Mouse (Mus musculus) forebrain, embryonic 11.5 days (tissue): ENCODE data around the gene Nt5dc3. TPM values are rescaled to one million over a fixed set of nuclear protein-coding genes. Genes with fewer than 3 reads are reported as not detected.
A peak's percentile ranks its signal among the peaks of the same experiment; 100 is the strongest.

Experiments used
- ATAC-seq: fragments of 200-750 bp; cut with Nextera tagmentation; replicated peaks from 2 replicates; pipeline ENCODE4 v1.8.0; 2017; ENCODE audit warnings: moderate TSS enrichment; ENCODE audit not compliant: low FRiP score
- DNase-seq: peaks from one replicate; pipeline ENCODE4 v3.0.0-alpha.2; 2017; ENCODE audit warnings: low spot score
- H3K27ac ChIP-seq: fragments of 300-500 bp; sonication (generic); 2 replicates; pipeline ENCODE4 v1.5.1; 2014; ENCODE audit warnings: low read depth, low read length
- H3K27me3 ChIP-seq: fragments of 300-500 bp; sonication (generic); 2 replicates; pipeline ENCODE4 v1.6.1; 2014; ENCODE audit warnings: mild to moderate bottlenecking, low read length, mixed read lengths; ENCODE audit not compliant: control insufficient read depth, insufficient read depth
- H3K36me3 ChIP-seq: fragments of 300-500 bp; sonication (generic); 2 replicates; pipeline ENCODE4 v1.6.1; 2014; ENCODE audit warnings: mild to moderate bottlenecking, low read length, moderate library complexity, mixed read lengths; ENCODE audit not compliant: control insufficient read depth, insufficient read depth
- H3K4me1 ChIP-seq: fragments of 300-500 bp; sonication (generic); replicated peaks from 2 replicates; pipeline ENCODE4 v1.6.1; 2014; ENCODE audit warnings: low read length, mixed read lengths; ENCODE audit not compliant: control insufficient read depth, insufficient read depth
- H3K4me2 ChIP-seq: fragments of 300-500 bp; sonication (generic); 2 replicates; pipeline ENCODE4 v1.6.1; 2014; ENCODE audit warnings: low read depth, mild to moderate bottlenecking, low read length, moderate library complexity, mixed read lengths; ENCODE audit not compliant: severe bottlenecking
- H3K4me3 ChIP-seq: fragments of 300-500 bp; sonication (generic); 2 replicates; pipeline ENCODE4 v1.5.1; 2014; ENCODE audit warnings: low read depth, low read length
- H3K9ac ChIP-seq: fragments of 300-500 bp; sonication (generic); 2 replicates; pipeline ENCODE4 v1.6.1; 2014; ENCODE audit warnings: low read length
- H3K9me3 ChIP-seq: fragments of 300-500 bp; sonication (generic); 2 replicates; pipeline ENCODE4 v1.6.1; 2016; ENCODE audit warnings: low read length, mixed read lengths; ENCODE audit not compliant: control insufficient read depth
- WGBS: fragments of 180-500 bp; shearing (Covaris S2); extraction: QIAGEN DNeasy Blood & Tissue Kit; methylation state at CpG from one replicate; pipeline ENCODE4 v1.1.7; 2014; 5-methylcytosine and 5-hydroxymethylcytosine counted together
- polyA plus RNA-seq: library from polyadenylated mRNA; unstranded; fragments of >200 nt; fragmentation: Nextera tagmentation; extraction: Ambion mirVana; gene quantifications from 2 replicates; pipeline ENCODE4 v1.2.1, GENCODE M21; 2014

The Nt5dc3 gene
- polyA plus RNA-seq, 1 experiment from 2014 or later: 1.5 TPM

GRCm38 (mm10) chr10:86772231-86772631 is 6.6 kb upstream of the Nt5dc3 start:
- H3K27ac ChIP-seq: no peak overlapping the region
- no peaks in the 10 kb centered on the region for H3K27me3 ChIP-seq
- ATAC-seq (no peak), DNase-seq (no peak)
- no peaks in the 10 kb centered on the region for H3K36me3 ChIP-seq
- H3K4me1 ChIP-seq: peaks cover 5% of the 10 kb centered on the region; the same call in 1 of the 2 replicates
- no peaks in the 10 kb centered on the region for H3K9me3 ChIP-seq
- no peak overlapping the region for H3K9ac ChIP-seq
- WGBS: 85% methylated on average over 6 of the region's 6 CpGs
- no peak overlapping the region for H3K4me3 ChIP-seq
- no peak overlapping the region for H3K4me2 ChIP-seq

DNA sequence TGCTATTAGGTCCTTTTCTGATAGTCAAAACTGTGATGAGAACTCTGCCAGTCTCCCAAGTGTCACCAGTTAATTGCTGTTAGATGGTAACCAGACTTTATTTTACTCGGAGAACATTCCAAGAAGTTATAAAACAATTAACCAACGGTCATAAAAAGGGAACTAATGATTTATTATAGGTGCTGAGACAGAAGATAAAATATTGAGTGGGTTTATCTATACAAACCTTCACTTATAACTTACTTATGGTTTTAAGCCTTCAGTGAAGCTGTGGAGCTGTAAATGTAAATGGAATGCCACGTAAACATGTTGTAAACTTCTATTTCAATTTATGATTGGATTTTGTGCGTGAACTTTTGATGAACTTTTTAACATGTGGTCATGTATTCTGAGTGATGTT is 5.4 kb upstream of the Nt5dc3 start:
- Histone ChIP-seq H3K9me3 (no peaks in the 10 kb centered on the region), H3K36me3 (no peaks in the 10 kb centered on the region), H3K27ac (no peak overlapping the region), H3K9ac (no peak overlapping the region), H3K4me1 (peaks cover 5% of the 10 kb centered on the region; the same call in 1 of the 2 replicates), H3K4me3 (no peak overlapping the region), H3K27me3 (no peaks in the 10 kb centered on the region), H3K4me2 (no peak overlapping the region)
- ATAC-seq (no peak), DNase-seq (no peak)
- 80% methylated on average over 4 of the region's 4 CpGs for WGBS

- 85% methylated on average over 9 of the region's 9 CpGs for WGBS
- Histone ChIP-seq H3K4me3 (no peak overlapping the region), H3K9ac (no peak overlapping the region), H3K27me3 (no peaks in the 10 kb centered on the region; the same call in 1 of the 2 replicates), H3K4me1 (peaks cover 2% of the 10 kb centered on the region; the same call in 1 of the 2 replicates), H3K9me3 (no peaks in the 10 kb centered on the region), H3K27ac (no peak overlapping the region), H3K4me2 (no peak overlapping the region), H3K36me3 (no peaks in the 10 kb centered on the region)
- DNase-seq (no peak), ATAC-seq (no peak)
Observed at GRCm38 (mm10) chr10:86776281-86776680, 2.5 kb upstream of the Nt5dc3 start.

DNA sequence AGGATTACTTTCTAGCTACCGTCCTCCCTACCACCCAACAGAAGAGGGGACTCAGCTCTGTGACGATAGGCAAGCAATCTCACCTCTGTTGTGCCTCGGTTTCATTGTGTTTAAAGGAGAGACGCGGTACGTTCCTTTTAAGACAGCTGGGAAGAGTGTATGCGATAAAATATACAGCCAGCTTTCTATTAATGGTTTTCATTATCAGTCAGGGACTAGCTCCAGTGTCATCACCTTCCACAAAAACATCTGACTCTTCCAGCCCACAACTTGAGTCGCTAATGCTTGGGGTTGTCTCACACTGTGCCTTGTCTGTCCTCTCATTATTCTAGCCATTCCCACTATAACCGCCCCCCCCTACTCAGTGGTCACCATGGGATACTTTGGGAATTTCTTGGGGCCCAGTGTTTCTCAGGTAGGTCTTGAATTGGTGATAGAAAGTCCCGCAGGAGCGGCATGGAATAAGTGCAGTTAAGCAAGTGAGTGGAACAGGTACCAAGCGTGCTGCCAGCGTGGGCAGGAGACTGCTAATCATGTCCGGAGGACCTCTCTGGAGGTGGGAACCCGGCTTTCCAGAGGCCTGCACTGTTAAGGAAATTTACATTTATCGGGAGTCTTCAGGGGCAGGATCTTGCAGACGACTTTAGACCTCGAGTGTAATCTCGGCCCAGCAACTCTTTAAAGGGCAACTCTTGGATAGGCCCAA is 1.0 kb upstream of the Nt5dc3 start:
- H3K4me2 ChIP-seq: peak overlapping the region; percentile 97

DNA sequence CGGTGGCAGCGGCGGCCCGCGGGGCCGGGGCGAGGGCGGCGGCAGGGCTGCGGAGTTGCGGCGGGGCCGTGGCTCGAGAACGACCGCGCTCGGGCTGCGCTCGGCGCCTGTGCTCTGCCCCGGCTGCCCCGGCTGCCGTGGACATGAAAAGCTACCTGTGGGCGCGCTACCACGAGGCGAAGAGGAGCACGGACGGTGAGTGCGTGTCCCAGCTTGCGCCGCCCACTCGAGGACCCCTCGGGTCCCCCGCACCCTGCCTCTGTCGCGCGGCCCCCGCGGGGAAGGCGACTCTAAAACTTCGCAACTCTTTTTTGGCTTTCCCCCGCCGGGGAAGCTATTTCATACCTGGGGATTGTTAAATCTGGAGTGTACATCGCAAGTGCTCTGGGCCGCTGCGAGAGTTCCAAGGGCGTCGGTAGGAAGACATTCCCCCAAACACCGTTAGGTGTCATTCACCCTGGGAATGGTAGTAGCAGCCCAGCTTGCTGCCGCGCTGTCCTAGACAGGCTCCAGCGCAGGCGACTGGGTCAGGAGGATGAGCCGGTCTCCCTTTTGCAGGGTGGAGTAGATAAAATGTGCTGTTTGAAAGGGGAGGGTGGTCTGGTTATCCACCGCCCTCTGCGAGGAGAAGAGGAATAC is 431 bp downstream of the Nt5dc3 start:
- ATAC-seq: peak; percentile 49
- Histone ChIP-seq H3K4me2 (peak overlapping the region; percentile 97), H3K9ac (peak overlapping the region; percentile 62), H3K4me3 (peak overlapping the region; percentile 54), H3K4me1 (peaks cover 6% of the 10 kb centered on the region), H3K27me3 (no peaks in the 10 kb centered on the region; the same call in 1 of the 2 replicates), H3K9me3 (no peaks in the 10 kb centered on the region), H3K27ac (no peak overlapping the region), H3K36me3 (no peaks in the 10 kb centered on the region)
- WGBS: under 1% methylated on average over 45 of the region's 58 CpGs
- DNase-seq: peak; percentile 61

More for the DNA sequence above, 1.0 kb upstream of the Nt5dc3 start:
- Histone ChIP-seq H3K27ac (no peak overlapping the region), H3K27me3 (no peaks in the 10 kb centered on the region; the same call in 1 of the 2 replicates), H3K9me3 (no peaks in the 10 kb centered on the region), H3K4me1 (peaks cover 6% of the 10 kb centered on the region), H3K36me3 (no peaks in the 10 kb centered on the region), H3K4me3 (peak overlapping the region; percentile 54), H3K9ac (peak overlapping the region; percentile 55)
- DNase-seq (peak; percentile 56), ATAC-seq (0 out of 2 replicates have a peak, but pooled peaks have one; percentile 1)
- WGBS: 45% methylated on average over 19 of the region's 19 CpGs

GRCm38 (mm10) chr10:86779816-86780500 is 1.2 kb downstream of the Nt5dc3 start:
- no peaks in the 10 kb centered on the region for H3K36me3 ChIP-seq
- H3K27ac ChIP-seq: no peak overlapping the region
- DNase-seq (no peak), ATAC-seq (no peak)
- 19% methylated on average over 12 of the region's 12 CpGs for WGBS
- H3K9me3 ChIP-seq: no peaks in the 10 kb centered on the region
- no peaks in the 10 kb centered on the region; the same call in 1 of the 2 replicates for H3K27me3 ChIP-seq
- H3K9ac ChIP-seq: peak overlapping the region; percentile 62
- H3K4me1 ChIP-seq: peaks cover 6% of the 10 kb centered on the region
- peak overlapping the region; percentile 54 for H3K4me3 ChIP-seq
- H3K4me2 ChIP-seq: peak overlapping the region; percentile 97

DNA sequence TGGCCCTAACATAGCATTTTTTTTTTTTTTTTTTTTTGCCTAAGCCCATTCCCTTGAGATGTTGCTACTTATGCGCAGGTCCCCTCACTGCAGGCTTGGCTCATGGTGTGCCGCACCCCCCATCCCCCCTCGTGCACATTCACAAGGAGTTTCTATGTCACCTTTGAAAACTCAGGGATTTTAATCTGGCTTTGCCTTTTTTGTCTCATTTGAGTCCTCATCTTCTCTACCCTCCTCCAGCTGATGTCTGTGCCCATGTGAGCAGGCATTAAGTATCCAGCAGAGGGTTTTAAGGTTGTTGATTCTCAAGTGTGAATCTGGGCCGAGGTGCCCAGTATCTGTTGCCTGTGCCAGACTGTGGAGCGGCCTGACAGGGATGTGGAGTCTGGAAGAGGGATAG is 2.8 kb downstream of the Nt5dc3 start:
- Histone ChIP-seq H3K36me3 (no peaks in the 10 kb centered on the region), H3K4me3 (no peak overlapping the region), H3K9ac (no peak overlapping the region; the same call in 1 of the 2 replicates), H3K9me3 (no peaks in the 10 kb centered on the region), H3K27me3 (no peaks in the 10 kb centered on the region; the same call in 1 of the 2 replicates), H3K4me2 (no peak overlapping the region), H3K4me1 (peaks cover 6% of the 10 kb centered on the region), H3K27ac (no peak overlapping the region)
- ATAC-seq (no peak), DNase-seq (no peak)
- WGBS: 25% methylated on average over 5 of the region's 5 CpGs

- H3K9me3 ChIP-seq: no peaks in the 10 kb centered on the region
- H3K4me2 ChIP-seq: no peak overlapping the region
- H3K27ac ChIP-seq: no peak overlapping the region
- H3K9ac ChIP-seq: peak overlapping the region; percentile 32; the same call in 1 of the 2 replicates
- no peak overlapping the region for H3K4me3 ChIP-seq
- peaks cover 6% of the 10 kb centered on the region for H3K4me1 ChIP-seq
- no peaks in the 10 kb centered on the region for H3K36me3 ChIP-seq
- WGBS: 40% methylated on average over 5 of the region's 5 CpGs
- H3K27me3 ChIP-seq: no peaks in the 10 kb centered on the region; the same call in 1 of the 2 replicates
- no peak for DNase-seq
- ATAC-seq: no peak
Observed at GRCm38 (mm10) chr10:86782656-86783055, 3.9 kb downstream of the Nt5dc3 start.
